Mouse (Mus musculus) ES-E14 (cell line): ENCODE data around the gene Cadps. TPM values are rescaled to one million over a fixed set of nuclear protein-coding genes. Genes with fewer than 3 reads are reported as not detected.

Experiments
- DNase-seq: peaks from one replicate; pipeline ENCODE4 v3.0.0-alpha.2; 2013; ENCODE audit warnings: low read depth, low spot score
- H3K27ac ChIP-seq: 2 replicates; pipeline ENCODE4 v1.5.1; 2012; ENCODE audit warnings: low read depth, mild to moderate bottlenecking, low read length, moderate library complexity, mixed read lengths; ENCODE audit not compliant: poor library complexity, insufficient read depth, severe bottlenecking
- H3K36me3 ChIP-seq: 2 replicates; pipeline ENCODE4 v1.6.1; 2012; ENCODE audit warnings: mild to moderate bottlenecking, low read length, moderate library complexity, mixed read lengths; ENCODE audit not compliant: control insufficient read depth, poor library complexity, insufficient read depth, severe bottlenecking
- H3K4me1 ChIP-seq, 2 experiments: fragments of 150-350 bp in 1 of 2; sonication (generic) in 1 of 2; 2 replicates each; pipeline ENCODE4 v1.6.1; 2012; ENCODE audit warnings: low read length in 2 of 2, mild to moderate bottlenecking in 1 of 2, mixed read lengths in 1 of 2; ENCODE audit not compliant: control insufficient read depth in 2 of 2, insufficient read depth in 2 of 2, poor library complexity in 1 of 2
- H3K4me3 ChIP-seq, 2 experiments: fragments of 150-350 bp in 1 of 2; sonication (generic) in 1 of 2; 2 replicates each; pipeline ENCODE4 v1.5.1; 2012; ENCODE audit warnings: low read length in 2 of 2, low read depth in 1 of 2, mild to moderate bottlenecking in 1 of 2, mixed read lengths in 1 of 2; ENCODE audit not compliant: insufficient read depth in 1 of 2, poor library complexity in 1 of 2, severe bottlenecking in 1 of 2
- H3K9ac ChIP-seq: 2 replicates; pipeline ENCODE4 v1.6.1; 2012; ENCODE audit warnings: low read depth, mild to moderate bottlenecking, low read length, mixed read lengths; ENCODE audit not compliant: poor library complexity, insufficient read depth, severe bottlenecking
- H3K9me3 ChIP-seq: fragments of 150-350 bp; sonication (generic); 2 replicates; pipeline ENCODE4 v1.6.1; 2012; ENCODE audit warnings: low read depth, mild to moderate bottlenecking, low read length; ENCODE audit not compliant: control insufficient read depth, insufficient read depth
- CHD2 ChIP-seq: IDR thresholded peaks from 2 replicates; pipeline ENCODE4 v1.6.1; 2014; ENCODE audit warnings: mild to moderate bottlenecking, low read depth, low read length, inconsistent platforms
- HCFC1 ChIP-seq: IDR thresholded peaks from 2 replicates; pipeline ENCODE4 v1.6.1; 2012; ENCODE audit warnings: low read length, inconsistent platforms, borderline replicate concordance; ENCODE audit not compliant: insufficient read depth
- MAFK ChIP-seq: IDR thresholded peaks from 2 replicates; pipeline ENCODE4 v1.6.1; 2014; ENCODE audit warnings: mild to moderate bottlenecking, low read depth, low read length, inconsistent platforms; ENCODE audit not compliant: insufficient read depth
- ZC3H11A ChIP-seq: IDR thresholded peaks from 2 replicates; pipeline ENCODE4 v1.6.1; 2012; ENCODE audit warnings: low read depth, mild to moderate bottlenecking, inconsistent platforms, low read length, borderline replicate concordance
- ZNF384 ChIP-seq: IDR thresholded peaks from 2 replicates; pipeline ENCODE4 v1.6.1; 2012; ENCODE audit warnings: low read depth, low read length, inconsistent platforms
- in situ Hi-C, 2 experiments: fragments of 600-800 bp; cut with MboI; formaldehyde crosslinking; loops; one replicate each; pipeline ENCODE4 v1.15.1; 2025; ENCODE audit warnings: low sequenced_read_pairs in 2 of 2, inconsistent platforms in 1 of 2; ENCODE audit not compliant: unreplicated experiment in 2 of 2
- total RNA-seq: library from RNA; depleted of rRNA; stranded (reverse); fragments of 300-350 nt; gene quantifications from 2 replicates; pipeline ENCODE4 v1.2.3, GENCODE M21; 2012

Gene Cadps
- total RNA-seq, 1 experiment, result 0.49 TPM

- no peak overlapping the region for H3K27ac ChIP-seq
- in situ Hi-C loops, result no loop called here
- peak; percentile 60 for DNase-seq
Observed at GRCm38 (mm10) chr14:12821831-12822490, 918 bp downstream of the Cadps start.

GRCm38 (mm10) chr14:12821156-12821813 lies 1.6 kb downstream of the Cadps start:
- in situ Hi-C loops, result no loop called here
- DNase-seq, result peak; percentile 20

More at GRCm38 (mm10) chr14:12821831-12822490, 918 bp downstream of the Cadps start:
- Histone ChIP-seq H3K4me3 (peak overlapping the region; percentile 67 to 82), H3K9ac (peak overlapping the region; percentile 72), H3K4me1 (no peaks in the 10 kb centered on the region), H3K36me3 (no peaks in the 10 kb centered on the region), H3K9me3 (no peaks in the 10 kb centered on the region)
- TF ChIP-seq MAFK, result no peak
- TF ChIP-seq CHD2, result no peak

GRCm38 (mm10) chr14:12820149-12820548 lies 2.7 kb downstream of the Cadps start:
- TF ChIP-seq ZNF384, result no peak
- TF ChIP-seq ZC3H11A, result no peak
- no peak for TF ChIP-seq HCFC1
- no peak for TF ChIP-seq CHD2
- no peak for TF ChIP-seq MAFK
- DNase-seq, result no peak
- no peaks in the 10 kb centered on the region for H3K36me3 ChIP-seq
- no peaks in the 10 kb centered on the region for H3K4me1 ChIP-seq
- in situ Hi-C loops, result no loop called here
- no peak overlapping the region for H3K9ac ChIP-seq
- H3K9me3 ChIP-seq, result no peaks in the 10 kb centered on the region
- no peak overlapping the region for H3K27ac ChIP-seq
- no peak overlapping the region for H3K4me3 ChIP-seq

More at GRCm38 (mm10) chr14:12821156-12821813, 1.6 kb downstream of the Cadps start:
- Histone ChIP-seq H3K36me3 (no peaks in the 10 kb centered on the region), H3K9ac (peak overlapping the region; percentile 72), H3K4me3 (peak overlapping the region; percentile 67 to 82), H3K4me1 (no peaks in the 10 kb centered on the region), H3K9me3 (no peaks in the 10 kb centered on the region), H3K27ac (no peak overlapping the region)
- TF ChIP-seq CHD2 (no peak), ZC3H11A (no peak), ZNF384 (no peak), HCFC1 (no peak), MAFK (no peak)

GRCm38 (mm10) chr14:12818442-12818841 lies 4.4 kb downstream of the Cadps start:
- no peak for DNase-seq
- Histone ChIP-seq H3K4me1 (no peaks in the 10 kb centered on the region), H3K9me3 (no peaks in the 10 kb centered on the region), H3K4me3 (no peak overlapping the region), H3K9ac (no peak overlapping the region), H3K27ac (no peak overlapping the region), H3K36me3 (no peaks in the 10 kb centered on the region)
- TF ChIP-seq MAFK (no peak), HCFC1 (no peak), CHD2 (no peak), ZC3H11A (no peak)
- in situ Hi-C loops, result no loop called here

GRCm38 (mm10) chr14:12812072-12812471 lies 10.8 kb downstream of the Cadps start:
- no peak for TF ChIP-seq HCFC1
- TF ChIP-seq ZNF384, result no peak
- no peak for TF ChIP-seq ZC3H11A
- no peak for TF ChIP-seq MAFK
- no peak for TF ChIP-seq CHD2
- in situ Hi-C loops, result no loop called here
- H3K36me3 ChIP-seq, result no peaks in the 10 kb centered on the region

More at GRCm38 (mm10) chr14:12812072-12812471, 10.8 kb downstream of the Cadps start:
- no peak for DNase-seq
- Histone ChIP-seq H3K4me3 (no peak overlapping the region), H3K9me3 (no peaks in the 10 kb centered on the region), H3K27ac (no peak overlapping the region), H3K4me1 (no peaks in the 10 kb centered on the region), H3K9ac (no peak overlapping the region)
